ENCODE assay signal across 8 mouse cellular contexts in genomic region chr11:84871548-84872069, GRCm38 (mm10). TPM values are rescaled to one million over a fixed set of nuclear protein-coding genes. Genes with fewer than 3 reads are reported as not detected.
DNase-seq lines count a peak whose midpoint lies in the region; ATAC-seq lines count a peak whose summit lies in the region.

No protein-coding gene starts in this region.

- no peaks in the 10 kb centered on the region for H3K9me3 ChIP-seq in heart, embryonic 10.5 days
- H3K9me3 ChIP-seq in forebrain, embryonic 12.5 days: no peaks in the 10 kb centered on the region
- H3K9me3 ChIP-seq in liver, embryonic 13.5 days (replicated peaks): no peaks in the 10 kb centered on the region

- intact Hi-C loops in heart, postnatal 14 days (cut with DNase I): no loop called here

- H3K27me3 ChIP-seq in heart, embryonic 10.5 days (ENCODE audit: insufficient read depth, poor library complexity, severe bottlenecking): no peaks in the 10 kb centered on the region
- H3K27me3 ChIP-seq in forebrain, embryonic 12.5 days: no peaks in the 10 kb centered on the region
- no peaks in the 10 kb centered on the region for H3K27me3 ChIP-seq in liver, embryonic 13.5 days

- H3K4me1 ChIP-seq in heart, embryonic 10.5 days: peaks cover 5% of the 10 kb centered on the region; the same call in 1 of the 2 replicates
- peaks cover 13% of the 10 kb centered on the region for H3K4me1 ChIP-seq in forebrain, embryonic 12.5 days
- H3K4me1 ChIP-seq in liver, embryonic 13.5 days (replicated peaks): peaks cover 41% of the 10 kb centered on the region

- H3K36me3 ChIP-seq in heart, embryonic 10.5 days: 0 out of 2 replicates have a peak, but pooled peaks cover 6% of the 10 kb centered on the region
- no peaks in the 10 kb centered on the region for H3K36me3 ChIP-seq in forebrain, embryonic 12.5 days (replicated peaks)
- peaks cover 9% of the 10 kb centered on the region; the same call in 1 of the 2 replicates for H3K36me3 ChIP-seq in liver, embryonic 13.5 days

- H3K9ac ChIP-seq in forebrain, embryonic 12.5 days: peak overlapping the region; percentile 93
- peak overlapping the region; percentile 100 for H3K9ac ChIP-seq in liver, embryonic 13.5 days

- 75% methylated on average over 4 of the region's 4 CpGs for WGBS in heart, embryonic 10.5 days
- 84% methylated on average over 4 of the region's 4 CpGs for WGBS in forebrain, embryonic 12.5 days
- 41% methylated on average over 4 of the region's 4 CpGs for WGBS in liver, embryonic 13.5 days (ENCODE audit: insufficient replicate concordance)

- H3K4me2 ChIP-seq in forebrain, embryonic 12.5 days: peak overlapping the region; percentile 87
- peak overlapping the region; percentile 78 for H3K4me2 ChIP-seq in liver, embryonic 13.5 days

- H3K27ac ChIP-seq in heart, embryonic 10.5 days: peak overlapping the region; percentile 98
- peak overlapping the region; percentile 97 for H3K27ac ChIP-seq in forebrain, embryonic 12.5 days
- peak overlapping the region; percentile 100 for H3K27ac ChIP-seq in liver, embryonic 13.5 days

- H3K4me3 ChIP-seq in heart, embryonic 10.5 days: peak overlapping the region; percentile 97
- H3K4me3 ChIP-seq in forebrain, embryonic 12.5 days (replicated peaks): peak overlapping the region; percentile 92
- peak overlapping the region; percentile 100 for H3K4me3 ChIP-seq in liver, embryonic 13.5 days (replicated peaks)

- ATAC-seq in forebrain, embryonic 12.5 days (ENCODE audit: low FRiP score): no peak
- no peak for ATAC-seq in liver, embryonic 13.5 days (ENCODE audit: low read depth)
- no peak for ATAC-seq in megakaryocyte progenitor cell, adult 5-6 weeks (replicated peaks; ENCODE audit: poor library complexity)

- no peak for DNase-seq in heart, embryonic 10.5 days (ENCODE audit: low spot score)
- DNase-seq in heart, postnatal 14 days: no peak
- peak; percentile 15 for DNase-seq in 3T3-L1 (ENCODE audit: low read depth, low spot score)
- DNase-seq in liver, embryonic 13.5 days: no peak
- DNase-seq in layer of hippocampus, postnatal 10 days (ENCODE audit: low spot score in 2 of 2): no peak
- DNase-seq in kidney, adult 11 months: no peak

RNA-seq across cellular contexts. Expression of gene Ggnbp2, which starts 1.0 kb away (rescaled TPM):
- polyA plus RNA-seq in heart, embryonic 10.5 days (2016; fragmentation: Nextera tagmentation; extraction: Ambion mirVana): 50.5 and 61.9 TPM in 2 replicates
- total RNA-seq in heart, postnatal 14 days (2021): 10 to 100 TPM; 49.6 to 55.7 TPM
- 64.9 and 71.6 TPM in 2 replicates for polyA plus RNA-seq in forebrain, embryonic 12.5 days (2016; fragmentation: Nextera tagmentation; extraction: Ambion mirVana)
- 57.8 and 62.1 TPM in 2 replicates for polyA plus RNA-seq in liver, embryonic 13.5 days (2015; fragmentation: Nextera tagmentation; extraction: Ambion mirVana)
- 118 and 133 TPM in 2 replicates for total RNA-seq in megakaryocyte progenitor cell, adult 5-6 weeks (2015)
- total RNA-seq in megakaryocyte progenitor cell, adult 5-6 weeks (2017): 114 and 143 TPM in 2 replicates
- 10 to 100 TPM; 89.3 to 92.2 TPM for total RNA-seq in layer of hippocampus, postnatal 10 days (2021)

RNA-seq across cellular contexts. Expression of gene Myo19, which starts 8.3 kb away (rescaled TPM):
- polyA plus RNA-seq in heart, embryonic 10.5 days (2016; fragmentation: Nextera tagmentation; extraction: Ambion mirVana): 10.1 and 10.6 TPM in 2 replicates
- total RNA-seq in heart, postnatal 14 days (2021): 10 to 100 TPM; 10.6 to 10.7 TPM
- 8.3 and 9.7 TPM in 2 replicates for polyA plus RNA-seq in forebrain, embryonic 12.5 days (2016; fragmentation: Nextera tagmentation; extraction: Ambion mirVana)
- polyA plus RNA-seq in liver, embryonic 13.5 days (2015; fragmentation: Nextera tagmentation; extraction: Ambion mirVana): 3.4 and 5.2 TPM in 2 replicates
- 6.6 and 9.0 TPM in 2 replicates for total RNA-seq in megakaryocyte progenitor cell, adult 5-6 weeks (2015)
- total RNA-seq in megakaryocyte progenitor cell, adult 5-6 weeks (2017): 4.3 and 4.5 TPM in 2 replicates
- total RNA-seq in layer of hippocampus, postnatal 10 days (2021): 10 to 100 TPM; 12.0 to 14.0 TPM

RNA-seq across cellular contexts. Expression of gene Pigw, which starts 8.5 kb away (rescaled TPM):
- 2.7 and 2.8 TPM in 2 replicates for polyA plus RNA-seq in heart, embryonic 10.5 days (2016; fragmentation: Nextera tagmentation; extraction: Ambion mirVana)
- total RNA-seq in heart, postnatal 14 days (2021): 1 to 10 TPM; 5.3 to 6.0 TPM
- polyA plus RNA-seq in forebrain, embryonic 12.5 days (2016; fragmentation: Nextera tagmentation; extraction: Ambion mirVana): 2.9 and 3.5 TPM in 2 replicates
- 2.3 and 2.5 TPM in 2 replicates for polyA plus RNA-seq in liver, embryonic 13.5 days (2015; fragmentation: Nextera tagmentation; extraction: Ambion mirVana)
- total RNA-seq in megakaryocyte progenitor cell, adult 5-6 weeks (2015): 4.6 and 7.0 TPM in 2 replicates
- 3.3 and 4.1 TPM in 2 replicates for total RNA-seq in megakaryocyte progenitor cell, adult 5-6 weeks (2017)
- 1 to 10 TPM; 8.8 to 9.4 TPM for total RNA-seq in layer of hippocampus, postnatal 10 days (2021)

RNA-seq across cellular contexts. Expression of gene Dhrs11, which starts 42.8 kb away (rescaled TPM):
- 29.3 and 34.3 TPM in 2 replicates for polyA plus RNA-seq in heart, embryonic 10.5 days (2016; fragmentation: Nextera tagmentation; extraction: Ambion mirVana)
- 100 to 1,000 TPM; 114 to 125 TPM for total RNA-seq in heart, postnatal 14 days (2021)
- 4.8 and 5.8 TPM in 2 replicates for polyA plus RNA-seq in forebrain, embryonic 12.5 days (2016; fragmentation: Nextera tagmentation; extraction: Ambion mirVana)
- polyA plus RNA-seq in liver, embryonic 13.5 days (2015; fragmentation: Nextera tagmentation; extraction: Ambion mirVana): 184 and 190 TPM in 2 replicates
- total RNA-seq in megakaryocyte progenitor cell, adult 5-6 weeks (2015): 21.0 and 23.1 TPM in 2 replicates
- 14.7 and 20.1 TPM in 2 replicates for total RNA-seq in megakaryocyte progenitor cell, adult 5-6 weeks (2017)
- total RNA-seq in layer of hippocampus, postnatal 10 days (2021): 1 to 10 TPM; 4.9 to 6.6 TPM

RNA-seq across cellular contexts. Expression of gene Znhit3, which starts 44.6 kb away (rescaled TPM):
- 55.1 and 78.2 TPM in 2 replicates for polyA plus RNA-seq in heart, embryonic 10.5 days (2016; fragmentation: Nextera tagmentation; extraction: Ambion mirVana)
- total RNA-seq in heart, postnatal 14 days (2021): 1 to 10 TPM; 8.5 to 8.6 TPM
- 65.9 and 67.6 TPM in 2 replicates for polyA plus RNA-seq in forebrain, embryonic 12.5 days (2016; fragmentation: Nextera tagmentation; extraction: Ambion mirVana)
- 53.5 and 54.9 TPM in 2 replicates for polyA plus RNA-seq in liver, embryonic 13.5 days (2015; fragmentation: Nextera tagmentation; extraction: Ambion mirVana)
- total RNA-seq in megakaryocyte progenitor cell, adult 5-6 weeks (2015): 43.9 and 48.9 TPM in 2 replicates
- 27.1 and 32.3 TPM in 2 replicates for total RNA-seq in megakaryocyte progenitor cell, adult 5-6 weeks (2017)
- 10 to 100 TPM; 27.9 to 31.2 TPM for total RNA-seq in layer of hippocampus, postnatal 10 days (2021)
